Mouse (Mus musculus): Measurements from ENCODE around the gene B3glct.

DNA sequence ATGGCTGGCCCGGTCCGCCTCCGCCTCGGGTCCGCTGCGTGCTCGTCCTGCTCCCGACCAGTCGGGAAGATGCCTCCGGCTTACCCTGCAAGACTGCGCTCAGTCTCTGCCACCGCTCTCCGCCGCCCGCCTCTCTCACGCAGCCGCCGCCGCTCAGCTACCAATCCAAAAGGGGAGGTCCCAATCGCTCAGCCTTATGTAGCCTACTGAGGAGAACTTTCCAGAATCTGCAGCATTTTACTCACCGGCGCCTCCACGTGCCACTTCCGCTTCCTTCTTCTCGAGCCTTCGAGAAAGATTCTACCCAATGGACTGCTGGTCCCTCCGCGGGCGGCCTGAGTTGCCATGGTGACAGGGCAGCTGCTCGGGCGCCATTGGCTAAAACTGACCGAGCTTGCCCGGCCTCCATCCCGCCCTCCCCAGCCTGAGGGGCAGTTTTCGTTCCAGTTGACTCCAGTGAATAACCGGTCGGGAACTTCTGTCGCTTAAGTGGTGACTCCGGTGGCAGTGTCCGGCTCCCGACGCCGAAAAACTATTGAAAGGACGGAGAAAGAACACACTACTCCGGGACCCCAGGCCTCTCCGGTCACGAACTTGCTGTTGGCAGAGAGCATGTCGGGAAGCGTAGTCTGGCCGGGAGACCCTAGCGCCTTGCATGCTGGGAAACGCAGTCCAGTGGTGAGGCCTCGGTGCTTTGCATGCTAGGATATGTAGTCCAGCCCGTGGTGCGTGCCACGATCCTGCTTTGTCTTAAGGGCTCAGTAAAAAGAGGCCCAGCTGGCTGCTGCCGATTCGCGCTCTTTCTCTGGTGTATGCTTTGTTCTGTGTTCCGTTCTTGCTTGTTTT lies 41.7 kb upstream of the B3glct start, which contains the start of gene Hsph1:
- no peak for TF ChIP-seq CTCF (conservative IDR thresholded peaks at IDR 0.05; ENCODE audit: low read length)
- no peak for TF ChIP-seq NANOG (IDR thresholded peaks at IDR 0.05; ENCODE audit: borderline replicate concordance, low read length)

All from E14TG2a.4 (cell line).